Mouse (Mus musculus) CH12.LX (cell line): ENCODE results near the gene Hoxa13.

ENCODE experiments used
- EP300 ChIP-seq: IDR thresholded peaks from 2 replicates; pipeline ENCODE4 v1.6.1; 2011; ENCODE audit warnings: low read length, improper control_type of control experiment
- ETS1 ChIP-seq: conservative IDR thresholded peaks from 2 replicates; pipeline ENCODE4 v1.6.1; 2012; ENCODE audit warnings: low read depth, mild to moderate bottlenecking, inconsistent platforms, low read length, improper control_type of control experiment, moderate library complexity
- JUND ChIP-seq: conservative IDR thresholded peaks from 2 replicates; pipeline ENCODE4 v1.6.1; 2011; ENCODE audit warnings: low read depth, low read length, improper control_type of control experiment
- KAT2A ChIP-seq: IDR thresholded peaks from 2 replicates; pipeline ENCODE4 v1.6.1; 2012; ENCODE audit warnings: low read length, improper control_type of control experiment, inconsistent platforms; ENCODE audit not compliant: insufficient replicate concordance
- MAFK ChIP-seq: IDR thresholded peaks from 2 replicates; pipeline ENCODE4 v1.6.1; 2011; ENCODE audit warnings: low read length, improper control_type of control experiment; ENCODE audit not compliant: insufficient replicate concordance
- MXI1 ChIP-seq: IDR thresholded peaks from 2 replicates; pipeline ENCODE4 v1.6.1; 2011; ENCODE audit warnings: mild to moderate bottlenecking, low read depth, low read length, improper control_type of control experiment
- NELFE ChIP-seq: IDR thresholded peaks from 2 replicates; pipeline ENCODE4 v1.6.1; 2011; ENCODE audit warnings: low read depth, low read length, improper control_type of control experiment
- NRF1 ChIP-seq: IDR thresholded peaks from 2 replicates; pipeline ENCODE4 v1.6.1; 2014; ENCODE audit warnings: low read depth, mild to moderate bottlenecking, inconsistent platforms, low read length, improper control_type of control experiment, moderate library complexity
- POLR2A ChIP-seq: IDR thresholded peaks from 2 replicates; pipeline ENCODE4 v1.6.1; 2011; ENCODE audit warnings: low read depth, mild to moderate bottlenecking, improper control_type of control experiment, low read length
- POLR2AphosphoS2 ChIP-seq: IDR thresholded peaks from 2 replicates; pipeline ENCODE4 v1.6.1; 2011; ENCODE audit warnings: low read depth, low read length, improper control_type of control experiment
- RCOR1 ChIP-seq: conservative IDR thresholded peaks from 2 replicates; pipeline ENCODE4 v1.6.1; 2012; ENCODE audit warnings: low read depth, mild to moderate bottlenecking, inconsistent platforms, low read length, improper control_type of control experiment
- SIN3A ChIP-seq: IDR thresholded peaks from 2 replicates; pipeline ENCODE4 v1.6.1; 2012; ENCODE audit warnings: low read length, improper control_type of control experiment, inconsistent platforms
- TCF12 ChIP-seq: IDR thresholded peaks from 2 replicates; pipeline ENCODE4 v1.6.1; 2014; ENCODE audit warnings: low read depth, mild to moderate bottlenecking, inconsistent platforms, low read length, improper control_type of control experiment
- ZNF384 ChIP-seq: IDR thresholded peaks from 2 replicates; pipeline ENCODE4 v1.6.1; 2012; ENCODE audit warnings: low read depth, low read length, improper control_type of control experiment, inconsistent platforms

DNA sequence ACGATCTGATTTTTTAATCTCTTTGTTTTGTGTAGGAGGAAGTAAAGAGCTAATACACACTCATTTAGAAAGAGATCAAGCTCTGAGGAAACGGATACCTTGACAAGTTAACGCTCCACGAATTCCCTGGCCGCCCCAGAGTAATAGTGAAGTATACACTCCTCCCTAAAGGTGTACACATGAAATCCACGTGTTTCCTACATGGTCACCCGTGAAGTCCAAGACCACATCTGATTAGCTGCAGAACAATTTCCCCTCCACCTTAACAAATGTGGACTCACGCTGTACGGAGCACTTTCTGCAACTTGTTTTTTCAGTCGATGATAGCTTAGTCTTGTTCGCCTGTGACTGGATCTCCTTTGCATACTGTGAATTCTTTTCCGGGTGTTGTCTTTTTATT is 29.5 kb upstream of the Hoxa13 start:
- TF ChIP-seq TCF12 (no peak), ZNF384 (no peak), JUND (no peak), SIN3A (no peak), MAFK (no peak), POLR2A (no peak), ETS1 (no peak), NELFE (no peak), MXI1 (no peak), RCOR1 (no peak), NRF1 (no peak), EP300 (no peak), POLR2AphosphoS2 (no peak), KAT2A (no peak)
